Mouse (Mus musculus): ENCODE results near the gene Pabpc1l. TPM values are rescaled to one million over a fixed set of nuclear protein-coding genes. Genes with fewer than 3 reads are reported as not detected.

Pabpc1l gene
- 1 to 10 TPM in 1 of 2 experiments, under 1 TPM in 1; 0.69 to 1.7 TPM for total RNA-seq (2021)
- long read RNA-seq, experiment 1: 0 reads
- long read RNA-seq, experiment 2, partial matches to known transcripts: 0 of 1 reads
- long read RNA-seq, experiment 2, other reads (novel, unspliced or antisense): 1 of 1 reads

- DNase-seq (ENCODE audit: low spot score in 2 of 2): no peak
These were observed at the start of gene Pabpc1l for GRCm38 (mm10) chr2:164025150-164025549. TSS of gene Pabpc1l (plus strand) at chr2:164025450.

GRCm38 (mm10) chr2:163976448-163976847, 48.8 kb upstream of the Pabpc1l start:
- DNase-seq (ENCODE audit: low spot score in 2 of 2): no peak

- DNase-seq (ENCODE audit: low spot score in 2 of 2): no peak
These were observed 38.0 kb upstream of the Pabpc1l start for GRCm38 (mm10) chr2:163987233-163987632.

- no peak for DNase-seq (ENCODE audit: low spot score in 2 of 2)
These were observed 32.4 kb upstream of the Pabpc1l start for GRCm38 (mm10) chr2:163992871-163993270.

GRCm38 (mm10) chr2:163994654-163994976, 30.6 kb upstream of the Pabpc1l start, which contains the start of gene Ywhab:
TSS of gene Ywhab (plus strand) at chr2:163994960.
- DNase-seq (ENCODE audit: low spot score in 2 of 2): peak in 1 of 2 experiments; percentile 88

- peak in 1 of 2 experiments; percentile 96 for DNase-seq (ENCODE audit: low spot score in 2 of 2)
These were observed 30.0 kb upstream of the Pabpc1l start for GRCm38 (mm10) chr2:163994977-163995862.

GRCm38 (mm10) chr2:163996275-163996674, 29.0 kb upstream of the Pabpc1l start:
- no peak for DNase-seq (ENCODE audit: low spot score in 2 of 2)

- no peak for DNase-seq (ENCODE audit: low spot score in 2 of 2)
These were observed 28.4 kb upstream of the Pabpc1l start for GRCm38 (mm10) chr2:163996899-163997298.

GRCm38 (mm10) chr2:163998981-163999380, 26.3 kb upstream of the Pabpc1l start:
- no peak for DNase-seq (ENCODE audit: low spot score in 2 of 2)

- peak in 1 of 2 experiments; percentile 58 for DNase-seq (ENCODE audit: low spot score in 2 of 2)
These were observed 22.6 kb upstream of the Pabpc1l start for GRCm38 (mm10) chr2:164002637-164003036.

- DNase-seq (ENCODE audit: low spot score in 2 of 2): no peak
These were observed 20.7 kb upstream of the Pabpc1l start for GRCm38 (mm10) chr2:164004503-164004902.

GRCm38 (mm10) chr2:164006932-164007331, 18.3 kb upstream of the Pabpc1l start:
- no peak for DNase-seq (ENCODE audit: low spot score in 2 of 2)

GRCm38 (mm10) chr2:164007547-164007946, 17.7 kb upstream of the Pabpc1l start:
- no peak for DNase-seq (ENCODE audit: low spot score in 2 of 2)

GRCm38 (mm10) chr2:164007987-164008545, 17.2 kb upstream of the Pabpc1l start:
- peak in 1 of 2 experiments; percentile 53 for DNase-seq (ENCODE audit: low spot score in 2 of 2)

- DNase-seq (ENCODE audit: low spot score in 2 of 2): no peak
These were observed 16.0 kb upstream of the Pabpc1l start for GRCm38 (mm10) chr2:164009227-164009626.

- DNase-seq (ENCODE audit: low spot score in 2 of 2): no peak
These were observed 14.8 kb upstream of the Pabpc1l start for GRCm38 (mm10) chr2:164010496-164010895.

- DNase-seq (ENCODE audit: low spot score in 2 of 2): no peak
These were observed 14.3 kb upstream of the Pabpc1l start for GRCm38 (mm10) chr2:164010944-164011343.

GRCm38 (mm10) chr2:164015304-164015703, 9.9 kb upstream of the Pabpc1l start:
- DNase-seq (ENCODE audit: low spot score in 2 of 2): no peak

GRCm38 (mm10) chr2:164018910-164019309, 6.3 kb upstream of the Pabpc1l start:
- DNase-seq (ENCODE audit: low spot score in 2 of 2): no peak

GRCm38 (mm10) chr2:164019943-164020342, 5.3 kb upstream of the Pabpc1l start:
- DNase-seq (ENCODE audit: low spot score in 2 of 2): no peak

GRCm38 (mm10) chr2:164022104-164022503, 3.1 kb upstream of the Pabpc1l start:
- DNase-seq (ENCODE audit: low spot score in 2 of 2): no peak

GRCm38 (mm10) chr2:164031147-164031546, 5.9 kb downstream of the Pabpc1l start:
- DNase-seq (ENCODE audit: low spot score in 2 of 2): no peak

Measured in layer of hippocampus, postnatal 14 days (tissue).